Mouse (Mus musculus) hindbrain, embryonic 11.5 days (tissue): ENCODE data around the gene E030018B13Rik. TPM values are rescaled to one million over a fixed set of nuclear protein-coding genes. Genes with fewer than 3 reads are reported as not detected.

Experiments
- ATAC-seq: fragments of 200-750 bp; cut with Nextera tagmentation; 2 replicates; pipeline ENCODE4 v1.8.0; 2017; ENCODE audit warnings: mild to moderate bottlenecking, moderate TSS enrichment, moderate library complexity; ENCODE audit not compliant: low FRiP score
- DNase-seq: peaks from one replicate; pipeline ENCODE4 v3.0.0-alpha.2; 2015; ENCODE audit warnings: low spot score
- H3K27ac ChIP-seq: fragments of 300-500 bp; sonication (generic); 2 replicates; pipeline ENCODE4 v1.5.1; 2014; ENCODE audit warnings: mild to moderate bottlenecking, low read depth, low read length
- H3K27me3 ChIP-seq: fragments of 300-500 bp; sonication (generic); 2 replicates; pipeline ENCODE4 v1.6.1; 2014; ENCODE audit warnings: mild to moderate bottlenecking, low read length, moderate library complexity, mixed read lengths; ENCODE audit not compliant: control insufficient read depth, insufficient read depth
- H3K36me3 ChIP-seq: fragments of 300-500 bp; sonication (generic); 2 replicates; pipeline ENCODE4 v1.6.1; 2014; ENCODE audit warnings: mild to moderate bottlenecking, low read length, moderate library complexity, mixed read lengths; ENCODE audit not compliant: control insufficient read depth, insufficient read depth
- H3K4me1 ChIP-seq: fragments of 300-500 bp; sonication (generic); replicated peaks from 2 replicates; pipeline ENCODE4 v1.6.1; 2014; ENCODE audit warnings: low read length, mixed read lengths; ENCODE audit not compliant: control insufficient read depth, insufficient read depth
- H3K4me2 ChIP-seq: fragments of 300-500 bp; sonication (generic); replicated peaks from 2 replicates; pipeline ENCODE4 v1.6.1; 2014; ENCODE audit warnings: mild to moderate bottlenecking, low read depth, low read length
- H3K4me3 ChIP-seq: fragments of 300-500 bp; sonication (generic); 2 replicates; pipeline ENCODE4 v1.5.1; 2014; ENCODE audit warnings: low read depth, low read length
- H3K9ac ChIP-seq: fragments of 300-500 bp; sonication (generic); 2 replicates; pipeline ENCODE4 v1.6.1; 2014; ENCODE audit warnings: low read depth, low read length
- H3K9me3 ChIP-seq: fragments of 300-500 bp; sonication (generic); 2 replicates; pipeline ENCODE4 v1.6.1; 2016; ENCODE audit warnings: low read length; ENCODE audit not compliant: control insufficient read depth
- WGBS: fragments of 180-500 bp; shearing (Covaris S2); extraction: QIAGEN DNeasy Blood & Tissue Kit; methylation state at CpG from one replicate; pipeline ENCODE4 v1.1.7; 2014; 5-methylcytosine and 5-hydroxymethylcytosine counted together
- polyA plus RNA-seq: library from polyadenylated mRNA; unstranded; fragments of >200 nt; fragmentation: Nextera tagmentation; extraction: Ambion mirVana; gene quantifications from 2 replicates; pipeline ENCODE4 v1.2.1, GENCODE M21; 2014

Gene E030018B13Rik
- polyA plus RNA-seq, 1 experiment from 2014 or later, result 0.28 TPM

- Histone ChIP-seq H3K4me2 (no peak overlapping the region), H3K4me1 (no peaks in the 10 kb centered on the region), H3K9ac (no peak overlapping the region), H3K4me3 (no peak overlapping the region), H3K27me3 (no peaks in the 10 kb centered on the region), H3K9me3 (no peaks in the 10 kb centered on the region), H3K27ac (no peak overlapping the region), H3K36me3 (no peaks in the 10 kb centered on the region)
- no peak for ATAC-seq
- DNase-seq, result no peak
- WGBS, result 94% methylated on average over 6 of the region's 6 CpGs
Observed at GRCm38 (mm10) chr7:63927121-63927520, 10.5 kb downstream of the E030018B13Rik start.

GRCm38 (mm10) chr7:63929080-63929479 lies 12.4 kb downstream of the E030018B13Rik start:
- 84% methylated on average over 4 of the region's 4 CpGs for WGBS

GRCm38 (mm10) chr7:63930132-63930531 lies 13.5 kb downstream of the E030018B13Rik start:
- Histone ChIP-seq H3K9ac (no peak overlapping the region), H3K4me3 (no peak overlapping the region), H3K4me2 (no peak overlapping the region), H3K27me3 (no peaks in the 10 kb centered on the region), H3K4me1 (no peaks in the 10 kb centered on the region; the same call in 1 of the 2 replicates), H3K27ac (no peak overlapping the region), H3K9me3 (no peaks in the 10 kb centered on the region), H3K36me3 (no peaks in the 10 kb centered on the region)
- ATAC-seq, result no peak
- 92% methylated on average over 3 of the region's 3 CpGs for WGBS
- DNase-seq, result no peak

More at GRCm38 (mm10) chr7:63929080-63929479, 12.4 kb downstream of the E030018B13Rik start:
- Histone ChIP-seq H3K27me3 (no peaks in the 10 kb centered on the region), H3K9me3 (no peaks in the 10 kb centered on the region), H3K27ac (no peak overlapping the region), H3K4me3 (no peak overlapping the region), H3K36me3 (no peaks in the 10 kb centered on the region), H3K9ac (no peak overlapping the region), H3K4me2 (no peak overlapping the region), H3K4me1 (no peaks in the 10 kb centered on the region)
- ATAC-seq (no peak), DNase-seq (no peak)

- H3K9me3 ChIP-seq, result no peaks in the 10 kb centered on the region
- H3K4me1 ChIP-seq, result no peaks in the 10 kb centered on the region; the same call in 1 of the 2 replicates
- H3K4me3 ChIP-seq, result no peak overlapping the region
- no peaks in the 10 kb centered on the region for H3K36me3 ChIP-seq
- WGBS, result 92% methylated on average over 5 of the region's 5 CpGs
- DNase-seq (no peak), ATAC-seq (no peak)
- no peaks in the 10 kb centered on the region for H3K27me3 ChIP-seq
- H3K4me2 ChIP-seq, result no peak overlapping the region
- H3K9ac ChIP-seq, result no peak overlapping the region
- no peak overlapping the region for H3K27ac ChIP-seq
Observed at GRCm38 (mm10) chr7:63930766-63931165, 14.1 kb downstream of the E030018B13Rik start.

- no peak for DNase-seq
- Histone ChIP-seq H3K4me1 (no peaks in the 10 kb centered on the region; the same call in none of the 2 replicates), H3K36me3 (no peaks in the 10 kb centered on the region), H3K9ac (no peak overlapping the region), H3K4me2 (no peak overlapping the region), H3K4me3 (no peak overlapping the region), H3K27ac (no peak overlapping the region), H3K9me3 (no peaks in the 10 kb centered on the region), H3K27me3 (no peaks in the 10 kb centered on the region)
- WGBS, result 94% methylated on average over 3 of the region's 3 CpGs
- ATAC-seq, result no peak
Observed at GRCm38 (mm10) chr7:63932461-63932860, 15.8 kb downstream of the E030018B13Rik start.

- Histone ChIP-seq H3K4me1 (no peaks in the 10 kb centered on the region; the same call in none of the 2 replicates), H3K36me3 (no peaks in the 10 kb centered on the region), H3K27ac (no peak overlapping the region), H3K9me3 (no peaks in the 10 kb centered on the region), H3K4me2 (no peak overlapping the region), H3K27me3 (no peaks in the 10 kb centered on the region), H3K4me3 (no peak overlapping the region), H3K9ac (no peak overlapping the region)
- WGBS, result 80% methylated on average over 6 of the region's 6 CpGs
- ATAC-seq, result no peak
- no peak for DNase-seq
Observed at GRCm38 (mm10) chr7:63933905-63934304, 17.2 kb downstream of the E030018B13Rik start.

GRCm38 (mm10) chr7:63934530-63934929 lies 17.9 kb downstream of the E030018B13Rik start:
- no peaks in the 10 kb centered on the region; the same call in none of the 2 replicates for H3K4me1 ChIP-seq
- no peak for ATAC-seq
- H3K4me3 ChIP-seq, result no peak overlapping the region
- no peak overlapping the region for H3K27ac ChIP-seq
- no peaks in the 10 kb centered on the region for H3K27me3 ChIP-seq
- no peak for DNase-seq
- H3K9ac ChIP-seq, result no peak overlapping the region
- H3K4me2 ChIP-seq, result no peak overlapping the region
- 58% methylated on average over 1 of the region's 1 CpGs for WGBS
- H3K36me3 ChIP-seq, result no peaks in the 10 kb centered on the region
- H3K9me3 ChIP-seq, result no peaks in the 10 kb centered on the region

- H3K9ac ChIP-seq, result peak overlapping the region; percentile 97
- H3K4me3 ChIP-seq, result peak overlapping the region; percentile 95
- H3K27ac ChIP-seq, result no peak overlapping the region
- 23% methylated on average over 8 of the region's 8 CpGs for WGBS
- no peaks in the 10 kb centered on the region for H3K36me3 ChIP-seq
- ATAC-seq (no peak), DNase-seq (no peak)
- no peaks in the 10 kb centered on the region for H3K9me3 ChIP-seq
- peaks cover 5% of the 10 kb centered on the region for H3K4me1 ChIP-seq
- H3K4me2 ChIP-seq, result peak overlapping the region; percentile 88
- no peaks in the 10 kb centered on the region; the same call in 1 of the 2 replicates for H3K27me3 ChIP-seq
Observed at GRCm38 (mm10) chr7:63935809-63936187, 19.1 kb downstream of the E030018B13Rik start.

- Histone ChIP-seq H3K4me3 (peak overlapping the region; percentile 95), H3K9ac (peak overlapping the region; percentile 97), H3K4me1 (peaks cover 5% of the 10 kb centered on the region), H3K9me3 (no peaks in the 10 kb centered on the region), H3K4me2 (peak overlapping the region; percentile 88), H3K27ac (no peak overlapping the region), H3K36me3 (no peaks in the 10 kb centered on the region), H3K27me3 (no peaks in the 10 kb centered on the region; the same call in 1 of the 2 replicates)
- DNase-seq (peak; percentile 67), ATAC-seq (no peak)
- WGBS, result under 1% methylated on average over 34 of the region's 34 CpGs
Observed at GRCm38 (mm10) chr7:63936188-63936985, 19.7 kb downstream of the E030018B13Rik start.
